Mouse (Mus musculus) heart, adult 10 weeks (tissue): Measurements from ENCODE around the gene Chil3. TPM values are rescaled to one million over a fixed set of nuclear protein-coding genes. Genes with fewer than 3 reads are reported as not detected.

Source experiments
- polyA plus RNA-seq: library from polyadenylated mRNA; stranded (reverse); fragments of 350-450 nt; fragmentation: Illumina TruSeq; extraction: RNeasy Lipid Tissue Mini Kit (QIAGEN cat#74804); gene quantifications from one replicate; pipeline ENCODE4 v1.2.3, GENCODE M21; 2014; ENCODE audit warnings: low read depth, low replicate concordance

Gene Chil3
- polyA plus RNA-seq = 1.2 TPM

DNA sequence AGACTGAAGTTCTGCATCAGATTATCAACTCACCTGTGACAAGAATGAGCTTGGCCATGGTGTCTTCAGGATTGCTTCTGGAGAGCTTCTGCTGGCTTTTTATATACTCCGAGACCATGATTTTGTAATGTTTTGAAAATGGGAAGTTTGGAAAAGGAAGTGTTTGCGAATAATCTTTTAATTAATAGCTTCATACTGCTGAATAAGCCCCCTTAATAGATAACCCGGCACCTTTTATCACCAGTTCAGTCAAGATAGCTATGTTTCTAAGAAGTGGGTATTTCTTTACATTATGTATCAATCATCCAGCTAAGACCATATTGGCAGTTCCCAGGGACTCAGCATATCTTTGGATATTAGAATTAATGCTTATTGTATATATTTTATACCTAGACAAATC, at the start of gene Chil3:
Gene Chil3, minus strand, starts transcription at position 101 of the 400 bp plus-strand sequence.

DNA sequence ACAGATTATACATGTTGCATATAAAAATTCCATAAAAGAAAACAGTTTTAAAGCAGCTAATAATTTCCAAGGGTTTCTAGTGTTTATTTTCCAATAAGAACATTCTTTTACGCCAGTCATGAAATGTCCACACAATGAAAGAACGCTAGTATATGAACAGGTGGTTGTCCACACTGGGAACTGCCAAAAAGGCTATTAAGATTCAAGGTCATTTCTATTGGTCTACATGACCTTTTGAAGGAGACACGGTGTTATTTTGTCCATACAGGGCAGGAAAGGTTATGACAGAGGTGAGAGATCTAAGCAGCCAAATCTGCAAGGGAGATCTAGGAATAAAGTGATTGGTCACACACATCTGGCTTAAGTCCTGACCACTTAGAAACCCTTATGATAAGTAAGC, 54.4 kb downstream of the Chil3 start, which contains the start of gene Chia1:
Gene Chia1, plus strand, starts transcription at position 301 of the 400 bp plus-strand sequence.

Other genes with a start within 250 kb of the Chil3 start
- 1.4 TPM for gene I830077J02Rik, start 234.9 kb downstream of the Chil3 start, polyA plus RNA-seq
- gene Wdr77, start 208.2 kb downstream of the Chil3 start, polyA plus RNA-seq = 37.5 TPM
- 1,553 TPM for gene Atp5f1, start 207.5 kb downstream of the Chil3 start, polyA plus RNA-seq
- gene Ovgp1, start 193.9 kb downstream of the Chil3 start, polyA plus RNA-seq = 2.3 TPM
- gene Pifo, start 152.9 kb downstream of the Chil3 start, polyA plus RNA-seq = not detected
- not detected for gene Chil5, start 134.8 kb downstream of the Chil3 start, polyA plus RNA-seq
- not detected for gene Chia1, start 54.3 kb downstream of the Chil3 start, polyA plus RNA-seq
- not detected for gene Chil4, start 51.9 kb upstream of the Chil3 start, polyA plus RNA-seq
- gene Chil6, start 238.6 kb upstream of the Chil3 start, polyA plus RNA-seq = not detected